In genomic region chr3:83212578-83212977, GRCm38 (mm10) we compare ENCODE assay signal across 10 mouse cellular contexts.
A peak's percentile ranks its signal among the peaks of the same experiment; 100 is the strongest.
DNase-seq lines count a peak whose midpoint lies in the region; ATAC-seq and TF ChIP-seq lines count a peak whose summit lies in the region.
"Had no signal": no experiment of that assay in that cellular context is flagged by ENCODE, and none has a peak within 500 bp of the region (broad histone marks: within the 10 kb centered on the region; RNA-seq: fewer than 3 reads in every experiment).

No protein-coding gene starts in this region.

- DNase-seq in lung, adult 18-20 months: no peak
- peak; percentile 15 to 33 for DNase-seq in layer of hippocampus, adult 8-10 months (ENCODE audit: low spot score in 2 of 2)
- peak; percentile 32 for DNase-seq in right cerebral cortex, postnatal 4 days
- no peak for DNase-seq in heart, adult 18-20 months
- DNase-seq: cerebellum, adult 8-10 months; thymus, postnatal 4 days had no signal

- H3K4me2 ChIP-seq in intestine, embryonic 16.5 days (ENCODE audit: low read depth, low read length): no peak overlapping the region
- no peak overlapping the region for H3K4me2 ChIP-seq in intestine, postnatal 0 days (replicated peaks; ENCODE audit: low read depth)
- no peak overlapping the region; the same call in 1 of the 2 replicates for H3K4me2 ChIP-seq in lung, embryonic 15.5 days
- H3K4me2 ChIP-seq: heart, embryonic 13.5 days had no signal

- no peaks in the 10 kb centered on the region for H3K36me3 ChIP-seq in intestine, embryonic 16.5 days (ENCODE audit: control insufficient read depth, insufficient read depth, low read length)
- no peaks in the 10 kb centered on the region for H3K36me3 ChIP-seq in intestine, postnatal 0 days (ENCODE audit: control insufficient read depth, insufficient read depth)
- H3K36me3 ChIP-seq in lung, embryonic 15.5 days: no peaks in the 10 kb centered on the region
- H3K36me3 ChIP-seq: heart, embryonic 13.5 days had no signal

- H3K4me1 ChIP-seq in intestine, embryonic 16.5 days (ENCODE audit: control insufficient read depth, insufficient read depth, low read length): 0 out of 2 replicates have a peak, but pooled peaks cover 3% of the 10 kb centered on the region
- H3K4me1 ChIP-seq in intestine, postnatal 0 days (replicated peaks; ENCODE audit: control insufficient read depth, insufficient read depth, low read length): no peaks in the 10 kb centered on the region
- H3K4me1 ChIP-seq in lung, embryonic 15.5 days: peaks cover 20% of the 10 kb centered on the region

- no peak overlapping the region for H3K4me3 ChIP-seq in intestine, embryonic 16.5 days (ENCODE audit: low read length)
- H3K4me3 ChIP-seq in intestine, postnatal 0 days (ENCODE audit: low read depth, low read length): no peak overlapping the region
- H3K4me3 ChIP-seq in lung, embryonic 15.5 days: no peak overlapping the region
- H3K4me3 ChIP-seq: heart, embryonic 13.5 days had no signal

- 0 out of 2 replicates have a peak overlapping the region, but pooled peaks have one; percentile 31 for H3K27ac ChIP-seq in intestine, embryonic 16.5 days (ENCODE audit: low read length)
- H3K27ac ChIP-seq in intestine, postnatal 0 days (ENCODE audit: low read depth, low read length): no peak overlapping the region
- H3K27ac ChIP-seq in lung, embryonic 15.5 days: peak overlapping the region; percentile 60
- H3K27ac ChIP-seq: heart, embryonic 13.5 days had no signal

- WGBS in intestine, embryonic 16.5 days: 42% methylated on average over 7 of the region's 7 CpGs
- WGBS in intestine, postnatal 0 days: 50% methylated on average over 7 of the region's 7 CpGs
- WGBS in lung, embryonic 15.5 days: 16% methylated on average over 7 of the region's 7 CpGs

- no peak for ATAC-seq in intestine, embryonic 16.5 days
- ATAC-seq in intestine, postnatal 0 days: no peak
- peak; percentile 60; the same call in 1 of the 2 replicates for ATAC-seq in lung, embryonic 15.5 days (ENCODE audit: borderline replicate concordance, extremely low read depth, low FRiP score, low TSS enrichment)

- no peaks in the 10 kb centered on the region for H3K9me3 ChIP-seq in intestine, embryonic 16.5 days (ENCODE audit: control insufficient read depth, low read length)
- H3K9me3 ChIP-seq in intestine, postnatal 0 days (ENCODE audit: control insufficient read depth): no peaks in the 10 kb centered on the region
- no peaks in the 10 kb centered on the region for H3K9me3 ChIP-seq in lung, embryonic 15.5 days
- H3K9me3 ChIP-seq: heart, embryonic 13.5 days had no signal

- no peak for TF ChIP-seq CTCF in intestine, postnatal 0 days (IDR thresholded peaks at IDR 0.05; ENCODE audit: low read depth)

- no peak overlapping the region for H3K9ac ChIP-seq in intestine, embryonic 16.5 days (ENCODE audit: low read depth, low read length)
- no peak overlapping the region for H3K9ac ChIP-seq in intestine, postnatal 0 days (ENCODE audit: low read depth, low read length)
- H3K9ac ChIP-seq in lung, embryonic 15.5 days: no peak overlapping the region
- H3K9ac ChIP-seq: heart, embryonic 13.5 days had no signal

- no peaks in the 10 kb centered on the region for H3K27me3 ChIP-seq in intestine, embryonic 16.5 days (replicated peaks; ENCODE audit: control insufficient read depth, insufficient read depth, low read length)
- no peaks in the 10 kb centered on the region for H3K27me3 ChIP-seq in intestine, postnatal 0 days (replicated peaks; ENCODE audit: control insufficient read depth, insufficient read depth, low read length)
- H3K27me3 ChIP-seq in lung, embryonic 15.5 days: no peaks in the 10 kb centered on the region
- H3K27me3 ChIP-seq: heart, embryonic 13.5 days had no signal

Comparison
In these comparisons a context has a peak if more than half of its experiments do, and no peak if none do; other contexts are left out.
1. DNase-seq: peak in layer of hippocampus, adult 8-10 months (2 of 2) and right cerebral cortex, postnatal 4 days (single experiment); none in lung, adult 18-20 months (0 of 2) and heart, adult 18-20 months (0 of 2).